Mouse (Mus musculus) cerebral cortex, adult 2 months (tissue): ENCODE results near the gene Ncoa1.

Experiments used
- WGBS: fragments of 180-500 bp; shearing (Covaris S2); methylation state at CpG from one replicate; pipeline ENCODE4 v1.1.7; 2018; 5-methylcytosine and 5-hydroxymethylcytosine counted together

Gene Ncoa1

DNA sequence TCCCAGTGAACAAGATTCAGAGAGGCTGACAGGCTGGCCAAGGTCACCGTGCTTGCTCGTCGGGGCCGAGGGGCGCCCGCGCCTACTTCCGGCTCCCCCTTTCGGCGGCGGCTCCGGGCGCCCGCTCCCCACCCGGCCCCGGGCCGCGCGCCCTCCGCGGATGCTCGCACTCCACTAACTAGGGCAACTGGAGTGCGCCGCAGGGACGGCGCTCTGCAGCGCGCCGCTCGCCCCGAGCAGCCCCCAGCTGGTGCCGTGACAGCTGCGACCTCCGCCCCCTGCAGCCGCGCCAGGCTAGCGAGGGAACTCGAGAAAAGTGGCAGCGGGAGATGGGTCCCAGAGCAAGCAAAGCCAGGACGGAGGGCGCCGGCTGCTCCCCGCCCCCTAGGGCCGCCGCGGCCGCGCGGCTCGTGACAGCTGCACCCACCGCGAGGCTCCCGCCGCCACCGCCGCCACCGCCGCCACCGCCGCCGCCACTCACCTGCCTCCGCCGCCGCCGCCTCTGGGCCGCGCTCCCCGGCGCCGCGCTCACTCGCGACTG is 621 bp downstream of the Ncoa1 start:
- 3% methylated on average over 65 of the region's 73 CpGs for WGBS

- 12% methylated on average over 18 of the region's 18 CpGs for WGBS
Measured at GRCm38 (mm10) chr12:4475251-4475993, 1.6 kb downstream of the Ncoa1 start.

DNA sequence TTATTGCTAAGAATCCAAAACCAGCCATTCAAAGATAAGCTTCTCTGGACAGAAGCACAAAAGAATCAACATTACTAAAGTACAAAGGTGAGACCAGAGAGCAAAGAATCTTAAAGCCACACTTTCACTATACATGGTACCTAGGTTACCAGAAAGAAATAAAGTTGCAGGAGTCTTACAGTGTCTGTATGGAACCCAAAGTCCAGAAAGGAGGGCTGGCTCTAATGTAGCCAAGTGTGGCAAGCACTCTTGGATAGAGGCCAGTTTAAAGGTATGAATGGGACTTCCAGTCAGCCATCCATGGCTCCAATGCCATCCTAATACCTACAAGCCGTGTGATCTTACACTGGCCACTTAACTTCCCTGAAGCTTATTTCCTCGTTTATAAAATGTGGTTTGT is 7.9 kb downstream of the Ncoa1 start:
- WGBS = 71% methylated on average over 2 of the region's 2 CpGs

GRCm38 (mm10) chr12:4463701-4464100 is 13.3 kb downstream of the Ncoa1 start:
- 82% methylated on average over 2 of the region's 2 CpGs for WGBS

GRCm38 (mm10) chr12:4462420-4462819 is 14.6 kb downstream of the Ncoa1 start:
- 14% methylated on average over 1 of the region's 1 CpGs for WGBS

DNA sequence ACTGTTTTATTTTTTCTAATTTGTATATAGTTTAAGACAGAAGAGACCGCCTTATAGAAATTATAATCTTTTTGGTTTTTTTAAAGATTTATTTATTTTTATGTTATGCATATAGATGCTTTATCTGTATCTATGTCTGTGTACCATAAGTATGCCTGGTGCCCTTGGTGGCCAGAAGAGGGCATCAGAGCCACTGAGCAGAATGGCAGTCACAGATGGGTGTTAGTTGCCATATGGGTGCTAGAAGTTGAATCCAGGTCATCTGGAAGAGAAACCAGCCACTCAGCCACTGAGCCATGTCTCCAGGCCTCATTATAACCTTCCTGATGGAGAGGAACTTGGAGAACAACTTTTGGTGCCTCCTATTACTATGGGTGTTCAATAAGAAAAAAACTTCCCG is 16.0 kb downstream of the Ncoa1 start:
- WGBS = 87% methylated on average over 2 of the region's 2 CpGs

- WGBS = 76% methylated on average over 10 of the region's 10 CpGs
Measured at GRCm38 (mm10) chr12:4454956-4455565, 21.9 kb downstream of the Ncoa1 start.

GRCm38 (mm10) chr12:4454248-4454647 is 22.7 kb downstream of the Ncoa1 start:
- 77% methylated on average over 4 of the region's 4 CpGs for WGBS

GRCm38 (mm10) chr12:4448076-4448589 is 28.8 kb downstream of the Ncoa1 start:
- WGBS = 82% methylated on average over 4 of the region's 4 CpGs

DNA sequence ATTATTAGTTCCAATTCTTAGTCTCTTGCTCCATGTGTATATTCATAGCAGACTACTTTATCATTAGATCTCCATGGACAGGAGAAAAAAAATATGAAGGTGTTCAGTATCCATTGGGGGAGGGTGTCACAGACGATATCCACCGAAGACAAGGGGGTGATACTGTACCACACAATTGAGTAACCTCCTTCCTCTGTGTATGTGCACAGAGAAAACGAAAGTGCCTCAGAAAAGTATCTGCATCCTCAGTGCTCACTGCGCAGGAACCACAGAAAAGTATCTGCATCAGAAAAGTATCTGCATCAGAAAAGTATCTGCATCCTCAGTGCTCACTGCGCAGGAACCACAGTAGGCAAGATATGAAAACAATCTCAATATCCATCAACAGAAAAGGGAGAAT is 32.0 kb downstream of the Ncoa1 start:
- WGBS = 84% methylated on average over 5 of the region's 5 CpGs

DNA sequence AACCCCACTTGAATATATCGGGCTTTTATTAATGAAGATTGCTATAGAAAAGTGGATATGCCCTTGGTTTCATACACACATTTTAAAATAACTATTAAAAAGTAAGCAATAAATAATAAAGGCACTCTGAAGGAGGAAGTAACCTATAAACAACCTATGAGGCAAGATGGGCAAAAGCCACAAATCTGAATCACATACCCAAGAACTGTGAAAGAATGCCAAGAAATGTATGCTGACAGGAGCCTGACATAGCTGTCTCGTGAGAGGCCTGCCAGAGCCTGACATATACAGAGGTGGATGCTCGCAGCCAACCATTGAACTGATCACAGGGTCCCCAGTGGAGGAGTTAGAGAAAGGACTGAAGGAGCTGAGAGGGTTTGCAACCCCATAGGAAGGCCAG is 35.5 kb downstream of the Ncoa1 start:
- WGBS = 82% methylated on average over 3 of the region's 3 CpGs

GRCm38 (mm10) chr12:4436198-4436597 is 40.8 kb downstream of the Ncoa1 start:
- 76% methylated on average over 5 of the region's 5 CpGs for WGBS

GRCm38 (mm10) chr12:4433549-4433948 is 43.4 kb downstream of the Ncoa1 start:
- 67% methylated on average over 2 of the region's 2 CpGs for WGBS

GRCm38 (mm10) chr12:4431978-4432377 is 45.0 kb downstream of the Ncoa1 start:
- WGBS = 90% methylated on average over 5 of the region's 5 CpGs

GRCm38 (mm10) chr12:4430061-4430825 is 46.7 kb downstream of the Ncoa1 start:
- WGBS = 46% methylated on average over 3 of the region's 3 CpGs

DNA sequence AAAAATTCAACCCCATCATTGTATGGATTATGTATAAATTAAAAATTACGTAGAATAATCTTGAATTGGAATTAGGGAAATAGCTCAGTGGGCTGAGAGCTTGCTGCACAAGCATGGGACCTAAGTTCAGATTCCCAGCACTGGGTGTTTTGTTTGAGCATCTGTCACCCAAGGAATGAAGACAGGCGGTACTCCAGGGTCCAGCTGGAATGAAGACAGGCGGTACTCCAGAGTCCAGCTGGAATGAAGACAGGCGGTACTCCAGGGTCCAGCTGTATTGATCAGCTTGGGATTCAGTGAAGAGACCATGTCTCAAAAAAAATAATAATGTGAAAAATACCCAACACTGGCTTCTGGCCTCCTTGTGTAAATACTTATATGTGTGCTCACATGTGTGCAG is 58.2 kb downstream of the Ncoa1 start:
- 86% methylated on average over 4 of the region's 4 CpGs for WGBS

GRCm38 (mm10) chr12:4417626-4418263 is 59.2 kb downstream of the Ncoa1 start:
- WGBS = 41% methylated on average over 3 of the region's 3 CpGs

GRCm38 (mm10) chr12:4407085-4407484 is 69.9 kb downstream of the Ncoa1 start:
- WGBS = 39% methylated on average over 2 of the region's 2 CpGs

DNA sequence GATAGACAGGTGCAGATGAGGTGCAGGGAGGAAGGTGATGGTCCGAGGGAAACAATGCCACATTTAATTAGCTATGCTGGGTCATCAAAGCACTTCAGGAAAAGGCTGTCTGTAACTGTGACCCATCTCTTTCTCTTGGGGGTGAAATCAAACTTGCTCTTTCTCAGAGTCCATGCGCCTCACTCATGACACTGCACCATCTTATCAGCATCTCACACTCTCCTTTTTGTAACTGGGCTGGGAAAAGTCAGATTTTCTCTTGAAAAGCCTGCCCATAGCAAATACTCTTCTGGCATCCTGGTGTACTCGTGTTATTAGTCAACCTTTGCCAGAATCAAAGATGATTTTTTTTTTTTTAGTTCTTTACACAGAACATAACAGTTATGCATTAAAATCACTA is 70.8 kb downstream of the Ncoa1 start:
- WGBS = 84% methylated on average over 3 of the region's 3 CpGs

DNA sequence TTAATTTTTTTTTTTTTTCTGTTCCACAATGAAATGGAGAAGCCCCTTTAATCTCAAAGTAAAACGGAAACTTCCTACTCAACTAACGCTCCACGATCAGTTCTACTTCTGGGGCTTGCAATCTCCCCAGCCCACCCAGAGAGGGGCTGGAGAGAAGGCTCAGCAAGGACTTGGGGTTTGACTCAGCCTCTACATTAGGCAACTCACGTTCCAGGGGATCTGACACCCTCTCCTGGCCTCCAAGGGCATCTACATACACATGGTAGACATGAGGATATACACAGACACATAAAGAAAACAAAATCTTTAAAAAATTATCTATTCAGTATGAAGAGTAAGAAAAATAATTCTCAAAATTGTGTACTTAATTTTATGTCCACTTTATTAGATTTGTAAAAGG is 73.8 kb downstream of the Ncoa1 start:
- WGBS = 77% methylated on average over 4 of the region's 4 CpGs

- WGBS = 67% methylated on average over 7 of the region's 7 CpGs
Measured at GRCm38 (mm10) chr12:4396221-4396620, 80.8 kb downstream of the Ncoa1 start.

DNA sequence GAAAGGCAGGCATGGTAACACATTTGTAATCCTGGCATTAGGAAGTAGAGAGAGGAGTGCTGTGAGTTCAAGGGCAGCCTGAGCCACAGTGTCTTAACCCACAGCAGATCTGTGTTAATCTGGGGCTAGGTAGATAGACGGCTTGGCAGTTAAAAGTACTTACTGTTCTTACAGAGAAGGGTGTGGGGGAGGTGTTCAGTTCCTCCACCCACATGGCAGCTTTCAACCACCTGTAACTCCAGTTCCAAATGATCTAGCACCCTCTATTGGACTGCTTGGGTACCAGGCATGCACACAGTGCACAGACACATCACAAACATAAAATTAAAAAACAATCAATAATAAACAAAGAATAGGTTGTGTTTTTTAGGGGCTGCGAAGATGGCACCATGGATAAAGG is 84.4 kb downstream of the Ncoa1 start:
- WGBS = 63% methylated on average over 2 of the region's 2 CpGs
